Mouse (Mus musculus) G1E (cell line): ENCODE measurements at regions not wholly inside any gene's neighbourhood (a gene's known extent, or its start where the extent isn't known, plus 50 kb on each side); places are given as distances from the start of the nearest gene placed in this dataset.

Experiments used
- CTCF ChIP-seq: IDR thresholded peaks from 2 replicates; pipeline ENCODE4 v1.5.1; 2012; ENCODE audit warnings: low read depth, low read length, inconsistent platforms, mixed read lengths
- GATA2 ChIP-seq: IDR thresholded peaks from 2 replicates; pipeline ENCODE4 v1.6.1; 2012; ENCODE audit warnings: low read depth, low read length, inconsistent platforms, borderline replicate concordance
- TAL1 ChIP-seq: conservative IDR thresholded peaks from 2 replicates; pipeline ENCODE4 v1.6.1; 2012; ENCODE audit warnings: low read depth, low read length, inconsistent platforms, mixed read lengths

DNA sequence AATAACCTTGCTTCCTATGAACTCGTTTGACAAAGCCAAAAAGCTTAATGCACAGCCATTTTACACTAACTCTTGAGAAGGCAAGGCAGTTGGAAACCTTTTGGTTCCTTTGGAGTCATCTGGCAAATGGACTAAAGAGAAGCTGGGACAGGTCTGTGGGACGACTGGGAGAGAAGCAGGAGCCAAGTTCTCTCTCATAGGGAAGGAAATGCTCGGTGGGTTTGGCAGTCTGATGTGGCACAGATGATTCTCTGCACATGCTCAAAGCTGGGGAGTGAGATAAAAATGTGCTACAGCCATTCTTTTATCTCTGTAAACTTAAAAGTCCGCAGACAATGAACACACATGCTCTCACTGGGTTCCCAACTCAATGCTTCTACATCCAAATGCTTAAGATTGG, 556.2 kb downstream of the Epha4 start:
- no peak for TF ChIP-seq CTCF
- no peak for TF ChIP-seq TAL1
- TF ChIP-seq GATA2 = no peak
